Mouse (Mus musculus): ENCODE data around the gene Sema4d. TPM values are rescaled to one million over a fixed set of nuclear protein-coding genes. Genes with fewer than 3 reads are reported as not detected.

The Sema4d gene
- polyA plus RNA-seq, 1 experiment: 0.56 TPM

GRCm38 (mm10) chr13:51753802-51754444, 39.6 kb downstream of the Sema4d start:
- H3K9me3 ChIP-seq (ENCODE audit: control insufficient read depth, low read length): no peaks in the 10 kb centered on the region
- peaks cover 2% of the 10 kb centered on the region for H3K36me3 ChIP-seq (ENCODE audit: control insufficient read depth)
- no peak overlapping the region for H3K4me3 ChIP-seq (replicated peaks)
- H3K27me3 ChIP-seq (ENCODE audit: control insufficient read depth): no peaks in the 10 kb centered on the region
- peaks cover 81% of the 10 kb centered on the region for H3K4me1 ChIP-seq (ENCODE audit: control insufficient read depth)
- TF ChIP-seq GATA1 (IDR thresholded peaks at IDR 0.05; ENCODE audit: low read length) (no peak), TAL1 (IDR thresholded peaks at IDR 0.05; ENCODE audit: low read length) (no peak)

DNA sequence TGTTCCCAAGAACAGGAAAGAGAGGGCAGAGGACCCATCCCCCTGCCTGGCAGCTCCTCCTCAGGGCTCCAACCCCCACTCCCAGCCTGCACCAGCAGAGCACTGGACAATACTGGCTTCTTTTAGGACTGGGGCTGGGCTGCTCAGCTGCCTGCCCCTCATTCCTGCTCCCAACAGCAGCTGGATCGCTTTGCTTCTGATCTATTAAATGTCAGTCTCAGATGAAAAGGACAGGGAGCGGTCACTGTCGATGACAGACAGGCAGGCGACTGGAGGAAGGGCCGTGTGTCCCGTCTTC, 40.4 kb downstream of the Sema4d start:
- Histone ChIP-seq H3K36me3 (ENCODE audit: control insufficient read depth) (peaks cover 2% of the 10 kb centered on the region; the same call in 1 of the 2 replicates), H3K4me3 (replicated peaks) (no peak overlapping the region), H3K27me3 (ENCODE audit: control insufficient read depth) (no peaks in the 10 kb centered on the region), H3K9me3 (ENCODE audit: control insufficient read depth, low read length) (no peaks in the 10 kb centered on the region), H3K4me1 (ENCODE audit: control insufficient read depth) (peaks cover 85% of the 10 kb centered on the region)
- TF ChIP-seq GATA1 (IDR thresholded peaks at IDR 0.05; ENCODE audit: low read length) (no peak), TAL1 (IDR thresholded peaks at IDR 0.05; ENCODE audit: low read length) (no peak)

DNA sequence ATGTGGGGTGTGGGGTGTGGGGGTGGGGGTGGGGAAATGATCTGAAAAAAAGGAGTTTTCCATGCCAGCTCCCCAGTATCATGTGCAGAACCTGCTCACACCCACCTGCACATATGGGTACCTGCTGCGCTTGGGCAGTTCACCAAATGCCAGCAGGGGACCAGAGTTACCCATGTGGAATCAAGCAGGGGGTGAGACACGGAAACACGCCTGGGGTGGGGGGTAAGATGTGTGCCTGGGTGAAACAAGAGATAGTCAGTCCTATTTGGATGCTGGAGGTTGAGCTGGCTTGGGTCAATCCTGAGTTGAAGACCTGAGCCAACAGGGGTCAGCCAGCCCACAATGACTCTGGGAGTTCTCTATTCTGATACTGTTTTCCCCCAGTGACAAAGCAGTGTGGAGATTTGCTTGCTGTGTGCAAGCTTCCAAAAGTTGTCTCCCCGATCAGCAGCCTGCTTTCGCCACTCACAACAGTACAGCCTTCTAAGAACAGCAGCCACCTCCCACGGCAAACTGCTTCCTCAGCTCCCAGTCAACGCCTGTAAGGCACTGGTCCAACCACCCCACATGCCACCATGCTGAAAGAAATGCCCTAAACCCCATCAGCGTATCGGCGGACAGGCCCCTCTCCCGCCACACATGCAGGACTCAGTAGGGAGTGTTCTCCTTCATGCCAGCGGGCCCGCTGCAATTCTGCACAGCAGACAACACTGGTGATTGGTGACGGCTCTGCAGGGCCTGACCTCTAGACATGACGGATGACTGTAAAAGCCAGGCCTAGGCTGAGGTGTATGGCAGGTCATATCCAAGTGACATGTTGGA, 41.0 kb downstream of the Sema4d start:
- TF ChIP-seq GATA1 (IDR thresholded peaks at IDR 0.05; ENCODE audit: low read length): no peak
- TF ChIP-seq TAL1 (IDR thresholded peaks at IDR 0.05; ENCODE audit: low read length): no peak
- no peak overlapping the region for H3K4me3 ChIP-seq (replicated peaks)
- no peaks in the 10 kb centered on the region for H3K27me3 ChIP-seq (ENCODE audit: control insufficient read depth)
- peaks cover 85% of the 10 kb centered on the region for H3K4me1 ChIP-seq (ENCODE audit: control insufficient read depth)
- H3K9me3 ChIP-seq (ENCODE audit: control insufficient read depth, low read length): no peaks in the 10 kb centered on the region
- H3K36me3 ChIP-seq (ENCODE audit: control insufficient read depth): peaks cover 2% of the 10 kb centered on the region; the same call in 1 of the 2 replicates

DNA sequence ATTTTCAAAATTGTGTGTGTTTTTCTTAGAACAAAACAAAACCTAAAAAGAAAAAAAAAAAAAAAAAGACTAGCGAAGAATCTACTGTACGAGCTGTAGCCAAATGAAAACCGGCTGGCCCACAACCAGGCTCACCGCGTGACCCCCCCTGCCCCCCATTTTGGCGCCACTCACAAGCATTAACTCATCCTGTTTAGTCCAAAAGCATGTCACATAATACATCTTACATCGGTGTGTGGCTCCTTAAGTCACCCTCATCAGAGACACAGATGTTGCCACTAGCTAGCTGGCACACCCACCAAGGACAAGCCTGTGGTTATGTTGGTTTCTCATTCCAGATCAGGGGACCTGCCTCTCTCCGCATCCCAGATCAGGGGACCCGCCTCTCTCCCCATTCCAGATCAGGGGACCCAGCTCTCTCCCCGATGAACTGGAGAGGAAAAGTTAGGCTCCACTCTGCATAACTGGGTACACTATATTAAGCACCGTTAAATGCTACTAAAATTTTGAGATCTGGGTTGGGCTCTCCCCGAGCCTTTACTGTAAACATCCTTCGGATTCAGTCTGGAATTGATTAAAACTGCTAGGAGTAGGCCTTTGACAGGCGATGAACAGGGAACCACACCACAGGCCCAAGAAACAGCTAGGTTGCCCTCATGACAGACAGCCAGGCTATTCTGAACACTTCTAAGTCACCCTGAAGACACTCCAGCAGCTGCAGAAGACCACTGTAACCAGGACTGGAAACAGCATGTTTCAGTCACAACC, 43.8 kb downstream of the Sema4d start:
- no peak overlapping the region for H3K4me3 ChIP-seq (replicated peaks)
- peaks cover 87% of the 10 kb centered on the region for H3K4me1 ChIP-seq (ENCODE audit: control insufficient read depth)
- H3K36me3 ChIP-seq (ENCODE audit: control insufficient read depth): no peaks in the 10 kb centered on the region; the same call in 1 of the 2 replicates
- H3K9me3 ChIP-seq (ENCODE audit: control insufficient read depth, low read length): no peaks in the 10 kb centered on the region
- TF ChIP-seq TAL1 (IDR thresholded peaks at IDR 0.05; ENCODE audit: low read length) (no peak), GATA1 (IDR thresholded peaks at IDR 0.05; ENCODE audit: low read length) (no peak)
- no peaks in the 10 kb centered on the region for H3K27me3 ChIP-seq (ENCODE audit: control insufficient read depth)

GRCm38 (mm10) chr13:51748009-51748552, 45.5 kb downstream of the Sema4d start:
- no peak; the same call in 2 of the 3 replicates for TF ChIP-seq TAL1 (IDR thresholded peaks at IDR 0.05; ENCODE audit: low read length)
- no peak for TF ChIP-seq GATA1 (IDR thresholded peaks at IDR 0.05; ENCODE audit: low read length)
- Histone ChIP-seq H3K4me1 (ENCODE audit: control insufficient read depth) (peaks cover 92% of the 10 kb centered on the region), H3K36me3 (ENCODE audit: control insufficient read depth) (no peaks in the 10 kb centered on the region; the same call in 1 of the 2 replicates), H3K27me3 (ENCODE audit: control insufficient read depth) (no peaks in the 10 kb centered on the region), H3K4me3 (replicated peaks) (peak overlapping the region; percentile 36), H3K9me3 (ENCODE audit: control insufficient read depth, low read length) (no peaks in the 10 kb centered on the region)

DNA sequence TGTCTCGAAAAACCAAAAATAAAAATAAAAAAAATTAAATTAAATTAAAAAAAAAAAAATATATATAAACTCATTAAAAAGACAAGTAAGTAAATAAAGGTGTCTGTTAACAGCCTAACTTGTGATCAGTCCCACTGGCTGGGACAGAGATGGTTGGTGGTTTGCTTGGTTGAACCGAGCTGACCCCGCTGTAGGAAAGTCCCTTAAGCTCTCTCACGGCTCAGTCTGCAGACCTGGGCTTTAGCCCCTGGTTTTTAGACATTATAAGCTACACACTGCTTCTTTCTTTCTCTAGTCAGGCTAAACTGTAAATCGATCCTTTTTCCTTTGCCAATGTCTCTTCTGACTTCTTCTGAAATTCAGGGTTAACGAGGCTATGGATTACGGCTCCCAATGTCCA, 46.5 kb downstream of the Sema4d start:
- no peak for TF ChIP-seq TAL1 (IDR thresholded peaks at IDR 0.05; ENCODE audit: low read length)
- no peak for TF ChIP-seq GATA1 (IDR thresholded peaks at IDR 0.05; ENCODE audit: low read length)
- no peaks in the 10 kb centered on the region for H3K9me3 ChIP-seq (ENCODE audit: control insufficient read depth, low read length)
- no peaks in the 10 kb centered on the region for H3K27me3 ChIP-seq (ENCODE audit: control insufficient read depth)
- H3K36me3 ChIP-seq (ENCODE audit: control insufficient read depth): no peaks in the 10 kb centered on the region
- peaks cover 94% of the 10 kb centered on the region for H3K4me1 ChIP-seq (ENCODE audit: control insufficient read depth)
- H3K4me3 ChIP-seq (replicated peaks): no peak overlapping the region

DNA sequence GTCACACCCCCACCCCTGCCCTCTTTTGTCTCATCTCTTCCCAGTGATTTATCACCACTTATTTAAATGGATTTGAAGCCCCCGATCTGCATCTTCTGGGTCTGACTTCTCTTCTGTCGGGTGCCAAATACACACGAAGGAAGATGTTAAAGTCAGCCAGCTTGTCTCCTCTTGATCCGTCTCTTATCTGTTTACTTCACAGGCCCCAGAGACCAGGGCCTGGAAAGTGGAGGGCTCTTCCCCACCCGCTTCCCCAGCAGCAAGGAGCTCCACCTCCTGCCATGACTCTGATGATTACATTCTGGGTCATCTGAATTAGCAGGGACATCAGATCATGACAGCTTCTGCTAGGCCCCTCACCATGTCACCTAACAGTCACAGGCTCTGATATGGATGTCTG, 47.7 kb downstream of the Sema4d start:
- H3K9me3 ChIP-seq (ENCODE audit: control insufficient read depth, low read length): no peaks in the 10 kb centered on the region
- H3K4me3 ChIP-seq (replicated peaks): no peak overlapping the region
- H3K36me3 ChIP-seq (ENCODE audit: control insufficient read depth): no peaks in the 10 kb centered on the region
- H3K4me1 ChIP-seq (ENCODE audit: control insufficient read depth): peaks cover 95% of the 10 kb centered on the region
- no peak for TF ChIP-seq GATA1 (IDR thresholded peaks at IDR 0.05; ENCODE audit: low read length)
- TF ChIP-seq TAL1 (IDR thresholded peaks at IDR 0.05; ENCODE audit: low read length): no peak
- no peaks in the 10 kb centered on the region for H3K27me3 ChIP-seq (ENCODE audit: control insufficient read depth)

DNA sequence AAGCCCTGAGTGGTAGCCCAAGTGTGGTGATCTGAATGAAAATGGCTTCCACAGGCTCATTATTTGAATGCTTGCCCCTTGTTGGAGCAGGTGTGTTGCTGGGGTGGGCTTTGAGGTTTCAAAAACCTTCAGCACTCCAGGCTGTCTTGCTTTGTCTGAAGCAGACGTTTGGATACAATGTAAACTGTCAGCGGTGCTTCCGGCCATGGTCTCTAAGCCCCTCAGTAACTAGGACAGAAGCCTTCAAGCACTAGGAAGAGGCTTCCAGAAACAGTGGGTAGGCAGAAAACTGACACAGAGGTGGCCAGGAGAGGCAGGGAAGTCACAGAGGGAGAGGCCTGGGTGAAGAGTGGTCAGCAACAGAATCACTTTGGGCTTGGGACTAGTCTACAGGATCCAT, 49.7 kb downstream of the Sema4d start:
- Histone ChIP-seq H3K36me3 (ENCODE audit: control insufficient read depth) (no peaks in the 10 kb centered on the region; the same call in 1 of the 2 replicates), H3K9me3 (ENCODE audit: control insufficient read depth, low read length) (no peaks in the 10 kb centered on the region), H3K4me1 (ENCODE audit: control insufficient read depth) (peaks cover 97% of the 10 kb centered on the region), H3K27me3 (ENCODE audit: control insufficient read depth) (no peaks in the 10 kb centered on the region), H3K4me3 (replicated peaks) (no peak overlapping the region)
- no peak for TF ChIP-seq GATA1 (IDR thresholded peaks at IDR 0.05; ENCODE audit: low read length)
